Mouse (Mus musculus) erythroblast, adult 5-6 weeks (primary cell): ENCODE results near the gene Clrn2. TPM values are rescaled to one million over a fixed set of nuclear protein-coding genes. Genes with fewer than 3 reads are reported as not detected.
A peak's percentile ranks its signal among the peaks of the same experiment; 100 is the strongest.
"Not testable (repeated sequence)": the region's sequence is repeated elsewhere in the genome, so short reads cannot be mapped to it uniquely, and the experiment has no call there.

ENCODE experiments used
- ATAC-seq: replicated peaks from 2 replicates; pipeline ENCODE4 v1.8.0; 2016; ENCODE audit warnings: moderate number of reproducible peaks, mild to moderate bottlenecking, moderate TSS enrichment, inconsistent platforms; ENCODE audit not compliant: poor library complexity, low FRiP score, severe bottlenecking
- total RNA-seq, 2 experiments: library from RNA; stranded (forward) in 1 of 2; stranded (reverse) in 1 of 2; fragments of 150-400 nt in 1 of 2; fragments of 200-764, 138-1000 nt in 1 of 2; gene quantifications; 2 replicates each; pipeline versions ENCODE4 v1.2.3 to v1.2.4; 2015 to 2017; ENCODE audit warnings: low replicate concordance in 2 of 2

The Clrn2 gene
- total RNA-seq (2015; ENCODE audit: low replicate concordance) (not detected in 2 replicates), total RNA-seq (2017; ENCODE audit: low replicate concordance) (not detected in 2 replicates)

DNA sequence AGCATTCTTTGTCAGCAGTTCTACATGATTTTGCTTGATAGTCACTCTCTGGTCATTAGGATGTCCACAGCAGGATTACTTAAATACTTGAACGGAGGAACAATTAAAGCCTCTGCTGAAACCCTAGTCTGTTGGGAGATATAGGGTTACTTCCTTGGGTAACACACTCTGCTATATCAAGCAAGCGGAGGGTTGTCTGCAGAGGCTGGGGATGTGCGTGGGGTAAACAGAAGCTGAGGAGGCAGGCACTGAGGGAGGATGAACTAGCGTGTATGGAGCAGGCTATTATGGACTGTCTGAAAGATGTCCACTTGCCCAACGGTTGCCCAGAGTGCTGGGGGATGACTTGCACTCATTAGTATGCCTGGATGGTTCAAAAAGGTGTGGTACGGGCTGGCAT is at the start of gene Clrn2:
TSS of gene Clrn2 (plus strand) at position 301 of the 400 bp plus-strand sequence.
- no peak for ATAC-seq

DNA sequence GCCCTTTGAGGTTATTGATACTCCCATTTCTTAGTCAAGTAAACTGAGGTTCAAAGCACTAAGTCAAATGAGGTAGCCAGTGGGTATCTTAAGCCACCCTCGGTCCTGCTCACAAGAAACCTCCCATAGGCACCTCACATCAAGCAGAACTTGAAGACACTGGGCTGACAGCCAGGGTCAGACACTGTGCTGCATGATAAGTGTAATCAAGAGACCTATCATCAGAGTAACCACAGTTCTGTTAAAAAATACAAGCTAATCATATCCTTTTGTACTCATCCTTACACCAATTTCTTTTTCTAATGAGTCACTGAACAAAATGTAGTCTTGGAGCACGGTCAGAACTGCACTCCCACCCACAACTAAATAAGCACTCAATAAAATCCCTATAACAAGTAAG is 47.4 kb upstream of the Clrn2 start:
- ATAC-seq = no peak

- ATAC-seq = no peak
Observed at GRCm38 (mm10) chr5:45416478-45416877, 37.1 kb upstream of the Clrn2 start.

DNA sequence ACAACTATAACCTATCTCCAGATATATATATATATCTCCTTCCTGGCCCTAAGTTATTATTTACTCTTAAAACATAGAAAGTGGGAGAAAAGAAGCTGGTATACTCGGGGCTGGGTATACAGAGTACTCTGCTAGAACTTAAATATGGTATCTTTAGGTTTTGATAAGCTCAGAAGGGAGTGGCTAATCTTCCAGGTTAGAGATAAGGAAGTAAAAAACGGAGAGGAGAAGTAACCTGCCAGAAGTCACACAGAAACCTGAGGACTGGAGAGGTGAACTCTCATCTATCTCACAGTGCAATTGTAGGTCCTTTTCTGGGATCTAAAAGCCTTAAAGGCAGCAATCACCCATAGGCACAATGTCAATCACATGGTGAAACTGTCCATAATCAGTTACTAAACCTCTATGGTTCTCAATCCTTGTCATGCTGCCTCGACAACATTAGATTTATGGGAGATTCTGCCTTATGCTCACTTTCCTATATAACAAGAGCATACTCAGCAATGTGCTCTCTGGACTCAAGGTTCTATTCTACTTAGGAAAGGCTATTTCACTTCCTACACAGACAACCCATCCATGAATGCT is 35.6 kb upstream of the Clrn2 start:
- ATAC-seq = no peak

DNA sequence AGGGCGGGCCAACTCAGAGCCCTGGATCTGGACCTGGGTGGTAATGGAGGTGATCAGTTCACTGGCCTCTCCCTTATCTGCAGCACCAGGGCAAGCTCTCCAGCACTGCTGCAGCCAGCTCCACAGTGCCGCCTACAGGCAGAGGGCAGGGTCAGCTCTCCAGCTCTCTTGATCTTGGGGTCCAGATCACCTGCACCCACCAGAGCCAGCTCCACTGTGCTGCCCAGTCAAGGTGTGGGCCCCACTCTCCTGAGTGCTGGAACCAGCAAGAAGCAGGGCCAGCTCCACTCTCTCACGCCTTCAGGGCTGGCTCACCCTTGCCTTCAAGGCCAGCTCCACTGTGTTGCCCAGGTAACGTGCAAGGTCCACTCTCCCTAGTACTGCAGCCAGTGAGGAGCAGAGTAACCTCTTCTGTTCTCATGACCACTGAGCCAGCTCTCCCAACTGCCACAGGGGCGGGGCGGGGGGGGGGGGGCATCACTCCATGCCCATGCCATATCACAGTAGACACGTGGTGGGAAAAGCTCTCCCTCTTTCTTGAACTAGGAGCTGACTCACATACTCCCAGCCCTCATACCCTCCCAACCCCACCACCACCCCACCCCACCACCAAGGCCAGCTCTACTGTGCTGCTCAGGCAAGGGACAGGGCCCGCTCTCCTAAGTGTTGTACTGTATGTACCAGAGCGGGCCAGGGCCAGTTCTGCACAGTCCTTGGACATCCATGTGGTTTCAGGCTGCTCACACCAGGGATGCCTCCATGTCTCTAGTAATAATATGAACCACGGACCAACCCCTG is 33.5 kb upstream of the Clrn2 start:
- peak; percentile 71 for ATAC-seq

DNA sequence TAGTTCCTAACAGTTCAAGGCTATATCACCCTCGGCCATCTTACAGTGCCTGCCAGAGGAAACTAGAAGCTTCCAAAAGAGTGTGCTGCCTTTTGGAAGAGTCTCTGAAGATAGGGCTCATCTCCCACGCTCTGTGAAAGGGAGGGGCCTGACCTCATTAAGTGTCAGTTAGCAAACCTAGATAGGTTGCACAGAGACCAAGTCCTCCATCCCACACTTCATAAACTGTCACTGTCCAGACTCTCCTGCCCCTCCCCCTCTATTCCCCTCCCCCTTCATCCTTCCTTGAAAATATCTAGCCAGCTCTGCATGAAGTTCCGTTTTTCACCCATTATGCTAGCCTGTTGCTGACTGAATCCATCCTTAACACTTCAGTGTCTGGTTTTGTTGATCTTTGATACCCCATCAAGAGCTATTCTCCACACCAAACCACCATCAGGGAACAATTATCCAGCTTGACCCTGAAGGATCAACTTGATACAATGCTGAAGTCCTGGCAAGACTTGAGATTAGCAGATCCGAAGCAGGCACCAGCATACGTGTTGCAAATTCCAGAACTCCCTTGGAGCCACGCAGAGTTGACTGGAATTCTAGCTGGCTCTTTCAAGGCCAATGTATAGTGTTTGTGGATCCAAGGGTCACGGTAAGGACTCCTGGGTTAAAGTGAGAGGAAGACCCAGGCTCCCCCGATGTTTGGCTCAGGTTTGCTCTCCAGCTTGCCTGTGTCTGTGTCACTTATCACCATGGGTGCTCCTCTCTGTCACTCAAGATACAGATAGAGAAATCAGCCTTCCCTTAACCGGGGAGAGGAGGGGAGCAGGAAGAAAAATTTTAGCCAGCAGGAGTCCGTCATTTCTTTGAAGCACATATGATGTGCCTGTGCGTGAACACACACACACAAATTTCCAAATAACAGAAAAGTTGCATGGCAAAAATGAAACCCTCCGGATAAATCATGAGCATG is 31.4 kb upstream of the Clrn2 start:
- ATAC-seq = no peak

- ATAC-seq = peak; percentile 69; the same call in 1 of the 2 replicates
Observed at GRCm38 (mm10) chr5:45424021-45424886, 29.3 kb upstream of the Clrn2 start.

- ATAC-seq = not testable (repeated sequence)
Observed at GRCm38 (mm10) chr5:45425771-45426170, 27.8 kb upstream of the Clrn2 start.

GRCm38 (mm10) chr5:45426416-45427034 is 27.0 kb upstream of the Clrn2 start:
- ATAC-seq = no peak

GRCm38 (mm10) chr5:45427891-45428290 is 25.7 kb upstream of the Clrn2 start:
- no peak for ATAC-seq

GRCm38 (mm10) chr5:45435967-45436950 is 17.3 kb upstream of the Clrn2 start:
- ATAC-seq = no peak

DNA sequence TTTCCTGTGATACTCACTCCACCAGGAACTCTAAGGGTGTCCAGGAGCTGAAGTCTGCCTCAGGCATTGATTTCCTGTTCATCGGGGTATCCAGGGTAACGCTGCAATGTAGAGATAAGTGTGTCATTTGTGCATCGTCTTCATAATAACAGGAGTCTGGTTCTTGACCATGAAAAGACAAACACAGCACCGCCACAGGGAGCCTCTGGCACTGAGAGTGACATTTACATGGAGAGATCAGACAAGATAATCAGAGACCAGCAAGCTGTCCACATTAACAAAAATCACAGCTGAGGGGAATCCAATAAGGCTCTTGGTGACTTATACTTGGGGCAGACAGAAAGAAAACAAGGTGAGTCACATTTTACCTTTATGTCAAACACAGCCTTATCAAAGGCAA is 15.7 kb upstream of the Clrn2 start:
- ATAC-seq = no peak

- no peak for ATAC-seq
Observed at GRCm38 (mm10) chr5:45438301-45438700, 15.2 kb upstream of the Clrn2 start.

DNA sequence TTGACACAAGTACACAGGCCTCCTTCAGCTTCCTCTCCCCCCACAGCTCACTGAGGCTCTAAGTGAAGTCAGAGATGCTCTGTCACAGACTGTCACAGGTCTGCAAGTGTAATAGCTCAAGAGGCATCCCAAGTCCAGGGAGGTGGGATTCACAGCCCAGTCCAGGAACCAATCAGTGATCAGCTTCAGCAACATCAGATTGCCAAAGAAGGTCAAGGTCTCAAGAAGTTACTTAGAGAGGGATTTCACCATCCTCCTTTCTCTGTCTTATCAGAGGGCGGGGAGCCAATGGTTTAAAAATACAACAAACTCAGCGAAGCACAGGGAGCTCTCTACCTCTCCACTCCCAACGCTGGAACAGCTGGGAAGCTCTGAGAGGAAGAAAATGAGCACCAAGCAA is 12.4 kb upstream of the Clrn2 start:
- no peak for ATAC-seq

DNA sequence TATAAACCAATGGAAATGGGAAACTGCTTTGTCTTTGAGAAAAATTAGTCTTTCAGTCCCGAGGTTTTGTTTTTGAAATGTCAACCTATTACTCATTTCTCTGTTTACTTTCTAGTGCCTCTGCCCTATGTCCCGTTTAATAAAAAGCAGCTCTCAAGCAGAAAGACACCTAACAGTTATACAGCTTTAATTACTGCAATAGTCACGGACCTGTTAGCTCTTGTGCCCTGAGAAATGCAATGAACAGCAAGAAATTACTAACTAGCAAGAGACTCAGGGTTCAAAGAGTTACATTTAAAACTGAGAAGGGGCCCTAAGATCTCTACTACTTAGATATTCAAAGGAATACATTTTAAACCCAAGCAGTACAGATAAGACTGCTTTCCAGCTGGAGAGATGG is 11.8 kb upstream of the Clrn2 start:
- no peak for ATAC-seq

- no peak for ATAC-seq
Observed at GRCm38 (mm10) chr5:45444130-45444832, 9.3 kb upstream of the Clrn2 start.

DNA sequence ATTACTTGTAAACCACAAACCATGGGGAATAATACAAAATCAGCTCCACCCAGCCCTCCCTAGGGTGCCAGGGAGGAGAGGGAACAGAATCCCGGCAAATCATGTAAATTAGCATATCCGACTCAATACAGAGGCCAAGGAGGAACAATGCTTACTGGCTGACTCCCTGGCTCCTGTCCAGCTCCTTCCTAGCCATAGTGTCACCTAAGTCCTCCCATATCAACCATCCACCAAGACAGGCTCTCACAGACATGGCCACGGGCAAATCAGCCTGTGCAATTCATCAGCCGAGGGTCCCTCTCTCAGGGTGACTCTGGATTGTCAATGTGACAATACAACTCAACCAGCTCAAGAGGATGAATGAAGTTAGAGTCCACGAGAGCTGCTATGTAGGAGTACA is 4.9 kb upstream of the Clrn2 start:
- no peak for ATAC-seq
